Comparison of ENCODE assay signal across 12 mouse cellular contexts in genomic region chr10:43106616-43107015, GRCm38 (mm10).
A peak's percentile ranks its signal among the peaks of the same experiment; 100 is the strongest.
DNase-seq lines count a peak whose midpoint lies in the region; ATAC-seq lines count a peak whose summit lies in the region.
"Had no signal": no experiment of that assay in that cellular context is flagged by ENCODE, and none has a peak within 500 bp of the region (broad histone marks: within the 10 kb centered on the region; RNA-seq: fewer than 3 reads in every experiment).

No protein-coding gene starts in this region.

- no peak overlapping the region for H3K27ac ChIP-seq in neural tube, embryonic 12.5 days
- 0 out of 2 replicates have a peak overlapping the region, but pooled peaks have one; percentile 56 for H3K27ac ChIP-seq in hindbrain, embryonic 10.5 days
- H3K27ac ChIP-seq: liver, embryonic 14.5 days had no signal

- no peaks in the 10 kb centered on the region for H3K36me3 ChIP-seq in neural tube, embryonic 12.5 days
- no peaks in the 10 kb centered on the region; the same call in 1 of the 2 replicates for H3K36me3 ChIP-seq in hindbrain, embryonic 10.5 days

- H3K4me3 ChIP-seq in neural tube, embryonic 12.5 days: no peak overlapping the region
- H3K4me3 ChIP-seq in hindbrain, embryonic 10.5 days: no peak overlapping the region

- H3K4me1 ChIP-seq in neural tube, embryonic 12.5 days: peaks cover 29% of the 10 kb centered on the region
- H3K4me1 ChIP-seq in hindbrain, embryonic 10.5 days (replicated peaks): peaks cover 47% of the 10 kb centered on the region

- 55% methylated on average over 8 of the region's 8 CpGs for WGBS in neural tube, embryonic 12.5 days
- 76% methylated on average over 8 of the region's 8 CpGs for WGBS in hindbrain, embryonic 10.5 days

- 0 out of 2 replicates have a peak overlapping the region, but pooled peaks have one; percentile 7 for H3K4me2 ChIP-seq in neural tube, embryonic 12.5 days (replicated peaks)

- H3K27me3 ChIP-seq in neural tube, embryonic 12.5 days (replicated peaks): no peaks in the 10 kb centered on the region
- H3K27me3 ChIP-seq in hindbrain, embryonic 10.5 days (ENCODE audit: insufficient read depth, poor library complexity, severe bottlenecking): 0 out of 2 replicates have a peak, but pooled peaks cover 4% of the 10 kb centered on the region

- intact Hi-C loops in left cerebral cortex, postnatal 25 days (cut with DNase I): loop anchor here (5.0 kb wide), 2 partner anchors 34 to 66 kb away; partner anchors contain the start of genes 9030612E09Rik and Sobp

- no peaks in the 10 kb centered on the region for H3K9me3 ChIP-seq in neural tube, embryonic 12.5 days
- no peaks in the 10 kb centered on the region for H3K9me3 ChIP-seq in hindbrain, embryonic 10.5 days

- DNase-seq in neural tube, embryonic 10.5 days (ENCODE audit: extremely low spot score, low spot score): no peak
- DNase-seq in hindbrain, embryonic 10.5 days (ENCODE audit: low spot score): no peak
- DNase-seq in left cerebral cortex, postnatal 25 days (ENCODE audit: low spot score in 2 of 2): peak; percentile 67 to 93
- no peak for DNase-seq in embryo, embryonic 9.5 days (ENCODE audit: extremely low spot score)
- no peak for DNase-seq in gastrocnemius, postnatal 10 days
- DNase-seq in cerebellum, postnatal 10 days: no peak
- DNase-seq: cerebellum, adult 9-11 months; kidney, adult 8-10 months; lung, postnatal 36 days; thymus, postnatal 14 days had no signal

- ATAC-seq in neural tube, embryonic 12.5 days (ENCODE audit: low FRiP score, low read depth): no peak

- no peak overlapping the region for H3K9ac ChIP-seq in neural tube, embryonic 12.5 days
- H3K9ac ChIP-seq: liver, embryonic 14.5 days had no signal

Comparison
In these comparisons a context has a peak if more than half of its experiments do, and no peak if none do; other contexts are left out.
1. DNase-seq: peak in left cerebral cortex, postnatal 25 days (2 of 2); none in neural tube, embryonic 10.5 days (single experiment), hindbrain, embryonic 10.5 days (single experiment), embryo, embryonic 9.5 days (single experiment), gastrocnemius, postnatal 10 days (single experiment) and cerebellum, postnatal 10 days (0 of 2).